Mouse (Mus musculus): ENCODE measurements around the gene Lypd5. TPM values are rescaled to one million over a fixed set of nuclear protein-coding genes. Genes with fewer than 3 reads are reported as not detected.

The Lypd5 gene
- total RNA-seq, 4 experiments from 2014 or later: not detected

DNA sequence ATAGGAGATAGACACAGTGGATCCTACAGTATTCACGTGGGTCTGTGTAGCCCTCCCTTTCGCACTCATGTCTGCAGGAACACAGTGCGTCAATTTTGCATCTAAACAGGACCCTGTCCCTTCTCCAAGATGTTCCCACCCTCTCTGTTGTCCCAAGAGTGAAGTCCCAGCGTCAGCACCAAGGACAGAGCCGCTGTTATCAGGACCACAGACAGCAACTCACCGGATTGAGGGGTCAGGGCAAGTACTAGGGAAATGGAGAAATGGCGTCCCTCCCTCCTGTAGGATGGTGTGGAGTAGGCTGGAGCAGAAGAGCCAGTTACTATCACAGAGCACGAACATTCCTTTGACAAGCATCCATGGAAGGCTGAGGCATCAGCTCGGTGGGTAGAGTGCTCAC is 10.3 kb downstream of the Lypd5 start:
- no peak for DNase-seq (ENCODE audit: low spot score)

DNA sequence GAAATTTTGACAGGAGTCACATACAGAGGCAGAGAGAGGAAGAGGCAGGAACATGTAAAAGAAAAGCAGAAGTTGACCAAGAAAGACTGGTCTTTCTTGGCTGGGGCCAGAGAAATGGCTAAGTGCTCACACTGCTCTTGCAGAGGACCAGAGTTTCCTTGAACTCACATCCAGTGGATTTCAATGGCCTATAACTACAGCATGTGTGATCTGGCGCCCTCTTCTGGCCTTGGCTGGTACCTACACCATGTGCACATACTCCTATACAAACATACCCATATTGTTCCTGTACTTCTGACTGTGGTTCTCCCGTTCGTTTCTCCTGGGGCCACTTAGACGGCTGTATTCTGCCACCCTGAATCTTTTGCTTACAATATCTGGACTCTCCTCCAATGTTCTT is 12.0 kb downstream of the Lypd5 start:
- DNase-seq (ENCODE audit: low spot score): no peak

DNA sequence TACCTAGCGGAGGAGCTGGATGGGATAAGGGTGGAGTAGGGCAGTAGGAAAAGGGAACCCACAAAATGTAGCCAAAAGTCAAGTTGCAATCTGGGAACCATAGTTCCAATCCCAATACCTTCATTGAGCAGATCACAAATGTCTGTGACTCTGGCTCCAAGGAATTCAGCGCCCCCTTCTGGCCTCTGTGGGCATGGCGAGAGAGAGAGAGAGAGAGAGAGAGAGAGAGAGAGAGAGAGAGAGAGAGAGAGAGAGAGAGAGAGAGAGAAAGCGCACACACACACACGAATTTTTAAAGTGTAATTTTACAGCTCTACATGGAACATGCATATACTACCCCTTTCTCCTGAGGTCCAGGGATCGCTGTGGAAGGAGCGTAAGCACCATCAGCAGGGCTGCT is 14.2 kb downstream of the Lypd5 start:
- DNase-seq (ENCODE audit: low spot score): no peak

DNA sequence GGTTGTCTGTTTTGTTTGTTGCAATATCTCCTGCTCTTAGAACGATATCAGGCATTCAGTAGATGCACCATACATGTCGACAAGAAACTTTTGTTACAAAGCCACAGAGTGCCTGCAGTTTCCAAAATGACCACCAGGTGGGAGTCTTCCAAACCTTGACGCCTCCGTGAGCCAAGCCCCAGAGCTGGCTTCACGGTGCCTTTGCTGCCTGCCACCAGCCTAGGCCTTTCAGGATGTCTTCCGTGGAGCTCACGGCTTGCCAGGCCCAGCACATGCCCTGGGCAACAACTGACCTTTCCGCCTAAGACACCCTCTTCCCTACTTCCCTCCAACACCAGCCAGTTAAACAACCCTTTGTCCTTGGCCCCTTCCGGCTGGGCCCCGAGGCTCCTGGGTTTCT is 15.8 kb downstream of the Lypd5 start:
- DNase-seq (ENCODE audit: low spot score): peak; percentile 80

DNA sequence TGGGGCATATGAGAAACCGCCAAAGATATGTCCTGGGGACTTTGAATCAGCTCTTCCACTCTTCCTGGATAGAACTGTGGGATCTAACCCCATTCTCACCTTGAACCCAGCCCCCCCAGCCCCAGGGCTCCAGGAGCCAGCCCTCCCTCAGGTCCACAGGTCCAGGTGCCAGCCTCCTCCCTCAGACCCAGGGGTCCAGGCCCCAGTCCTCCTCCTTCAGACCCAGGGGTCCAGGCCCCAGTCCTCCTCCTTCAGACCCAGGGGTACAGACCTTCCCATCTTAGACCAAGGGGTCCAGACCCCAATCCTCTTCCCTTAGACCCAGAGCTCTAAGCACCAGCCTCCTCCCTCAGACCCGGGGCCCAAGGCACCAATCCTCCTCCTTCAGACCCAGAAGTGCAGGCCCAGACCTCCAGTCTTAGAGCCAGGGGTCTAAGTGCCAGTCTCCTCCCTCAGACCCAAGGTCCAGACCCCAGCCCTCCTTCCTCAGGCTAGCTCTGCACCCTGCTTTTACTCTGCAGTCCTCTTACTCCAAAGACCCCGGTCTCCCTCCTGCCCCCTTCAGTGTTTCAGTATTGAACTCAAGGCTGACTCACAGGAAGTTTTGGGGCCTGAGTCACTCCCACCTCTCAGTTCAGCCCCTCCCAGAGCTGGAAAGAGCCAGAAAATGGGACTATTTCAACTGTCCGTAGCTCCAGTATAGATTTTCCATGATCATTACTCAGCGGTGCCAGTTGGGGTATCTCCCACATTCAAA is 16.4 kb downstream of the Lypd5 start:
- no peak for DNase-seq (ENCODE audit: low spot score)

DNA sequence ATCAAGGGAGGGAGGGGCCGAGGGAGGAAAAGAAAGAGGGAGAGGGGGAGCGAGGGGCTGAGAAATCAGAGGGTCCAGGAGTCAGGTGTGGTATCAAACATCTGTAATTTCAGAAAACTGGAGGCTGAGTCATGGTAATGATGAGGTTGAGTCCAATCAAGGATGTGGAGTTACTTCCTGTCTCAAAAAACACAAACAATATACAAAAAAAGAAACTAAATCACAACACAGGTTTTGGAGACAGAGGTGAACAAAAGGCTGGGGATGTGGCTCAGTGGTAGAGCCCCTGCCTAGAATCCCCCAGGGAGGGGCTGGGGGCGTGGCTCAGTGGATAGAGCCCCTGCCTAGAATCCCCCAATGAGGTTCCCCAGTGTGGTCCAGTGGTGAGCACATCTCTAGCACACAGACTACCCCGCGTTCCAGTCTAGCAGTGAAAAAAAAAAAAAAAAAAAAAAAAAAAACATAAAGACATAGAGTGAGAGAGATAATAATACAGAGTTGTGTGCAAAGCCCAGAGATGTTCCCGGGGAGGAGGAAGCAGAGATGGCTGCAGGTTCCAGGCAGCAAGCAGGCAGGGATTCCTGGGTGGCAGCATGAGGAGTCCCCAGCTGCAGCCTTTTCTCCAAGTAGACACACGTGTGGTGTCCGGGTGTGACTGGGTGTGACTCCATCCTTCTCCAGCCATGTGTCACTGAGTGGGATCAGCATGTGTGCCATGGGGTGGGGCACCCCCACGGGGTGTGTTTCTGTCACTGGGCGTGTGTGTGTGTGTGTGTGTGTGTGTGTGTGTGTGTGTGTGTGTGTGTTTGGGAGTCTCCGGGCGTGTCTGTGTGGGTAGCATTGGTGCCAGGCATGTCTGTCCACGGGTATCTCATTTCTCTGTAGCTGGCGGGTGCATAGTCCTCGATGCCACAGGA is 18.0 kb downstream of the Lypd5 start:
- no peak for DNase-seq (ENCODE audit: low spot score)

DNA sequence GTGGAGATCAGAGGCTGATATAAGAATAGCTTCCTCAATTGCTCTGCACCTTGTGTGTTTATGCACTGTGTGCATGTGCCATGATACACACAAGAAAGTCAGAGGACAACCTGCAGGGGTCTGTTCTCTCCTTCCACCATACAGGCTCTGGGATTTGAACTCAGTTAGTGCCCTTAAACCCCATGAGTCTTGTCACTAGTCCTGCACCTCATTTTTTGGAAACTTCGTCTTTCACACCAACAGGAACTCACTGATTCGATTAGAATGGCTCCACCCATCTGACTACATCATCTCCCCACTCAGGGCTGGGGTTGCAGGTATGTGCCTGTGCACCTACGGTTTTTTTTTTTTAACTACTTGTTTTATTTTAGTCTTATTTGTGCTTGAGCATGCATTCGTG is 19.2 kb downstream of the Lypd5 start:
- DNase-seq (ENCODE audit: low spot score): no peak

DNA sequence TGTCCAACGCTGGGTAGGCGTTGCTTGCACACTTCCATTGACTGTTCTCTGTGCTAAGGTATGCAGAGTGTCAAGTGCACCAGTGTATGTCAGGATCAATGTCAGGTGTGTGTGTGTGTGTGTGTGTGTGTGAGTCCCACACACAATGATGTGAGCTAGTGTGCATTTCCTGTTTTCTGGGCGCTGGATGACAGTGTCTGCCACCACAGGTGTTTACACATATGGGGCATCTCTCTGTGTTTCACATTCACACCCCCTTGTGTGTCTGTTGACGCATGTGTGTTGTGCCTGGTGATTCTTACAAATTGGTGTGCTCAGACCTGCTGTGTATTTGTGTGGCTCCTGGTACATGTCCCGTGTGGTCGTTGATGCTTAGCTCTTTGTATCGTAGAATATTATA is 19.9 kb downstream of the Lypd5 start:
- DNase-seq (ENCODE audit: low spot score): no peak

DNA sequence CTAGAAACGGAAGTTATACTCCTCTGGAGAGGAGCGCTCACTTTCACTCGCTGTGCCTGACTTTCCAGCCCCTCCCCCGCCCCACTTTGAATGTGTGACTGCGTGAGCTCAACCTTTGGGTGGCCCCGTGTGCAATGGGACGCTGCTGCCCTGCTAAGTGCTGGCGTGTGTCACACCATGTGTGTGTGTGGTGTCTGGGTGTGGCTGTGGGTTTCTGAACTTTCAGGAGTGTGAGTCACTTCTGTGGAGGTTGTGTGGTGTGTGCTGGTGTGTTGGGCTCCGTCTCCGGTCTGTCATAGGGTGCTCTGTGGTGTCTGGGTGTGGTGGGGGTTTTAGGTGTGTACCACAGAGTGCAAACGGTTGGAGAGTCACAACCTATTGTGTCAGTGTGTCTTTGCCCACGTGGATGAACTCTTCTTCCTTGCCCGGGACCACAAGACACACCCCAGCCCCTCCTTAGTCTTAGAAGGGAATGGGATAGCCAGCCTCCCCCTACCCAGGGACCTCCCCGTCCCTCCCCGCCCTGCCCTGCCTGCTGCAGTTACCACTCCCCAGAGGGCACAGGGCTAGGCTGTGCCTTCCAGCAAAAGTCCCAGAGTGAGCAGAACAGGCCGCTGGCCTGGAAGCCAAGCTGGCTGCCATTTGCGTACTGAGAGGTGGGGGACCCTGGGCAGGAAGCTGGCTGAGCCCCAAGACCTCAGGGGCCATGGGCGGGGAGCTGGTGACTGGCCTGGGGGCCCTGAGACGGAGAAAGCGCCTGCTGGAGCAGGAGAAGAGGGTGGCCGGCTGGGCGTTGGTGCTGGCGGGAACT is 20.9 kb downstream of the Lypd5 start, which contains the start of gene Kcnn4:
Gene Kcnn4 (plus strand): TSS at position 533 of the 811 bp plus-strand sequence.
- DNase-seq (ENCODE audit: low spot score): no peak

DNA sequence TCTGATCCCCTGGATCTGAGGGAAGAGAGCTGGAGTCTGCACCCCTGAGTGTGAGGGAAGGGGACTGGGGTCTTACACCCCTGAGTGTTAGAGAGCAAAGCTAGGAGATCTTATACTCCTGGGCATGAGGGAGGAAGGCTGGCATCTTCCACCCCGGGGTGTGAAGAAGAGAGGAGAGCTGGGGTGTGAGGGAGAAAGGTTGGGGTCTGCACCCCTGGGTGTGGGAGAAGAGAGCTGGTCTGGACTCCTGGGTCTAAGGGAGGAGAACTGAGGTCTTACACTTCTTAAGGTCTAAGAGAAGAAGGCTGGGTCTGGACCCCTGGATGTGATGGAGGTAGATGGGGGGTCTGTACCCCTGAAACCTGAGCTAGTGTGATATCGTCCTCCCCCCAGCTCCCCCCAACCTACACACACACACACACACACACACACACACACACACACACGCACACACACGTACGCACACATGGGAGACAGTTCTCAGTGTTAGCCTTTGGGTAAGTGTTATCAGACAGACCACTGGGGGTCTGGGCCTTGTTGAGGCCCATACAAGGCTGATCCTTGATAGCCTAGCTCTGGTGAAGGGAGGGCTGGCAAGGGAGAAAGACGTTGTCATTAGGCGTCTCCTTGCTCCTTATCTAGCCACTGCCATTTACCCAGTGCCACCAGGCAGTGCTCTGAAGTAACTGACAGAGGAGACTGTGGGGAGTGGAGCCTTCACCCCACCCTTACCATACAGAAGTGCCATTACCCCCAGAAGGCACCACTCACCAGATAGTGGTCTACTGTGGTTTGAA is 22.2 kb downstream of the Lypd5 start:
- DNase-seq (ENCODE audit: low spot score): no peak

DNA sequence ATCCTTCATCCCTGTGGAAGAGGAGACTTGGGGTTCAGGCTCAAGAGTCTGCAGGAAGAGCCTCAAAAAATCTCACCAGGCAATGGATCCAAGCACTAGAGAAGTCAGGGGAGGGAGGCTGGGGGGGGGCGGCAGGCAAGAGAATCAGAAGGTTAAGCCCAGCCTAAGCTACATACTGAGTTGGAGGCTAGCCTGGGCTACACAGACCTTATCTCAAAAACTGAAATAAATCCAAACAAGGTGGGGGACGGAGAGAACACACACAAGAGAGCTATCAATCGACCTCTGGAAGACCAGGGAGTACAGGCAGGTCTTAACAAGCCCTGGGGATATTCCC is 22.8 kb downstream of the Lypd5 start:
- DNase-seq (ENCODE audit: low spot score): no peak

DNA sequence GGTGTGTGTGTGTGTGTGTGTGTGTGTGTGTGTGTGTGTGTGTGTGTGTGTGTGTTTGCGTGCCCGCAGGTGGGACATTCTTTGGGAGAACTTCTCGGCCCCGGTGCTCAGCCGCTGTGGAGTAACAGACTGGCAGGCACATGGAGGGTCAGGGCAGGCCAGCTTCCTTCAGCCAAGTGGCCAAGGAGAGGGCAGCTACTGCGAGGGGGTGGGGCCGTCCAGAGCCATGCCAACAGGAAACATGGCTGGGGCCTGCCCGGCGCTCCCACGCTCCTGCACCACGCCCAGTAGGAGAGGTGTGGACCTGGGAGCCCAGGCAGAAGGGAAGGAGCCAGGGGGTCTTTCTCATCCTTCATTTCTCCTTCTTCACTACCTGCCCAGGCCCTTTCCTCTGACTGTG is 23.3 kb downstream of the Lypd5 start:
- DNase-seq (ENCODE audit: low spot score): no peak

DNA sequence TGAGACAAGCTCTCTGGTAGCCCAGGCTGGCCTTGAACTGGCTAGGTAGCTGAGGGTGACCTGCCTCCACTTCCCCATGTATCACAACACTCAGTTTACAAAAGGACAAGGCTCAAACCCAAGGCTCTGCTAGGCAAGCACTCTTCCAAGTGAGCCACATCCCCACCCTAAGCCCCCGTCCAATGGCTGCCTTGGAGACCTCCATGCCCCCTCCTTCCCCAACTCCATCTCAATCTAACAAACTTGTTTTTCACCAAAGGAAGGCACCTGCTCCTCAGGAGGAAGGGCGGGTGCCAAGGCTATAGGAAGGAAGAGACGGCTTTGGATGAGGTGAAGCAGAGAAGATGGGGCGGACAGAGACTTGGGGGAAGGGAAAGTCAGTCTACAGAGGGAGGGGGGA is 23.8 kb downstream of the Lypd5 start:
- DNase-seq (ENCODE audit: low spot score): no peak

DNA sequence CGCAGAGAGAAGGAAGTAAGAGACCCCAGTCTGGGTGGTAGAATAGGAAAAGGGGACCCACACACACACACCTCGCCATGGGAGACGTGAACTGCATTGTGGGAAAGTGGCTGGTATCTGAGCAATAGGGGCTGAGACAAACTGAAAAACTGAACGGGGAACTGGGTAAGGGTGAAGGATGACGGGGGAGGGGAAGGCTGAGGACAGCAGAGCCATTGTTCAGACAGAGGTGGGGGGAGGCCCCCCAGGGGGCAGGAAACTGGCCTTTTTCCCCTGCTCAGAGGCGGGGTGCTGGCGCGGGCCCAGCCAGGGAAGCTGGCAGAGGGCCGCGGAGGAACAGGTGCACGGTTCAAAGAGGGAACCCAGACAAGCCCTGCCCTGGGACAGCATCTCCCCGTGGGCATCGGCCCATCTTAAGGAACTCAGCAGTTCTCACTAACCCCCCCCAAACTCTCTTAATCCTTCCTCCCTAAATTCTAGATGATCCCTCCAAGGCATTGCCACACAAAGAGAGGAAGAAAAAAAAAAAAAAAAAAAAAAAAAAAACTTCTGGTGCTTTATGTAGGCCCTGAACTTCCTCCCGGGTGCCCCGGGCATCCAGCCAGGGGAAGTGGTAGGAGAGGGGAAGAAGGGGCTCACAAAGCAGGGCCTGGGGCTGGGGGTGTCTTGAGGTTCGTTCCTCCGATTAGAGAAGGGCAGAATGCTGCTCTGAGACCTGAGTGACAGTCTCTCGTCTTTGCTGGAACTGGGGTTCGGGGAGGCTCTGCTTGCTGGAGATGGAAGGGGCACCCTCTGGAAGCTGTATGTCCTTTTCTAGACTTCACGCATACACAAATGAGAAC is 24.8 kb downstream of the Lypd5 start:
- no peak for DNase-seq (ENCODE audit: low spot score)

DNA sequence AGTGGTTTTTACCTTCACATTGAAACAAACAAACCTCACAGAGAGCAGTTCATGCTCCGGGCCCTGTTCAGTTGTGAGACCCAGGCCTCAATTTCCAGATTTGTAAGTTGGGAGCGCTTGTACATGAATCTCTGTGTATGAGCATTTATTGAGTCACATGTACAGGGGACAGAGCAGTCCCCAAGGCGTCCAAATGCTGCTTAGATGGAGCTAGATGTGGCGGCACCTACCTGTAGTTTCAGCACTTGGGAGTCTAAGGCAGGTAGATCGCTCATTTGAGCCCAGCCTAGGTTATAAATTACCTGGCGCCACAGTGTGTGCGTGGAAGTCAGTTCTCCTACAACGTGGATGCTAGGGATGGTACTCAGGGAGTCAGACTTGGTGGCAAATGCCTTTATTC is 27.5 kb downstream of the Lypd5 start:
- DNase-seq (ENCODE audit: low spot score): no peak

DNA sequence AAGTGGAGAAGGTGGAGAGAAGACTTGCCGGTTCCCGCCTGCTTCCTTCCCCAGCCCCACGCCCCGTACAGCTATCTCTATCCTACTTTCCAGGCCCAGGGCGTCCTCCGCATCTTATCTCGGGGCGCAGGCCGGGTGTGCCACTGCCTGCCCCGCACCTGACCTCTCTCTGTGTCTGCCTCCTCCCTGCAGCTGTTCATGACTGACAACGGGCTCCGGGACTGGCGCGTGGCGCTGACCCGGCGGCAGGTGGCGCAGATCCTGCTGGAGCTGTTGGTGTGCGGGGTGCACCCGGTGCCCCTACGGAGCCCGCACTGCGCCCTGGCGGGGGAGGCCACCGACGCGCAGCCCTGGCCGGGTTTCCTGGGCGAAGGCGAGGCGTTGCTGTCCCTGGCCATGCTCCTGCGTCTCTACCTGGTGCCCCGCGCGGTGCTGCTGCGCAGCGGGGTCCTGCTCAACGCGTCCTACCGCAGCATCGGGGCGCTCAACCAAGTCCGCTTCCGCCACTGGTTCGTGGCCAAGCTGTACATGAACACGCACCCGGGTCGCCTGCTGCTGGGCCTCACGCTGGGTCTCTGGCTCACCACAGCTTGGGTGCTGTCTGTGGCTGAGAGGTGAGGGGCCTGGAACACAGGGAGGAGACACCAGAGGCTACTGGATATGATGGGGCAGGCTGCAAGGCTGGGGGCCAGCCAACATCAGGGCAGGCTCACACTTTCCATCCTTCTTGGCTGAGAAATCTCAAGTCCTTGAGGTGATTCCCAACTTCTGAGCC is 28.3 kb downstream of the Lypd5 start:
- DNase-seq (ENCODE audit: low spot score): no peak

DNA sequence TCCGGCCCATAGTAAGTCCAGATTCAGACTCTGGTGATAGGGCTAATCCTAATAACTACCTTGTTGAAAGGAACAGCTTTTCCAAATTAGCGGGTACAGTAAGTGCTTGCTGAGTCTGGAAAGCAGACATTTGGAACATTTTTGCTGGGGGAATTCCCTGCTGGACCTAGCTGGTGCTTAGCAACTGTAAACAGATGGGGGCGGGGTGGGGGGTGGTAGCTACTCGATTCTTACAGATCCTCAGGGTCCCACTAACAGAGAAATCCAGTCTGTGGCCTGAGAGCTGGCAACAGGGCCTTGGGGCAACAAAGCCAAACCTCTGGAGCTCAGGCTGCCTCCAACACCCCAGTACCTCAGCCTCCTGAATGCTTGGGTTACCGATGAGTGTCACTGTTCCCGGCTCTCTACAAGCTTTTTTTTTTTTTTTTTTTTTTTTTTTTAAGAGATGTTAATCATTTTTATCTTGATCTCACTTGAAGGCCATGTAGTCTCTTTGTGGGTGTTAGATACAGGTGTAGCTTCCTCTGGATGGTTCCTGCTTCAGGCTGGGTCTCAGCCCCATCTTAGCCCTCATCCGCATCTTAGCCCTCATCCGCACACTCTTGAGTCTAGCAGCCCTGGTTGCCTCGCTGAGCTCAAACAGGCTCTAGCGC is 29.2 kb downstream of the Lypd5 start:
- no peak for DNase-seq (ENCODE audit: low spot score)

DNA sequence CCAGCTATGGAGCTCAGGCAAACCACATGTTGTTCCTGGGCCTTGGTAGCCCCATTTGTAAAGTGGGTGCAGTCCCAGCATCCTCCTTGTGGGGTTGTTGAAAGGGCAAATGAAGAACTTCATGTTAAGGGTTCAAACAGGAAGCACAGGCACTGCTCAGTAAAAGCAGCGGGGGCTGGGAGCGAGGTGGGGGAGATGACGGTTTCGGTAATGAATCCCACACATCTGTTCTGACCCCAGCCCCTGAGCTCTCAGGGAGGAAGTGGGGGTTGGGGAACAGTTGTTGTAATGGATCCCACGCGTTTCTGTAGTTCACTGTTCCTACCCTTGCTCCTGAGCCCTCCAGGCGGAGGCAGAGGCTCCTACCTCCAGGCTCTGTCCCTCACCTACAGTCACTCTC is 30.9 kb downstream of the Lypd5 start:
- DNase-seq (ENCODE audit: low spot score): no peak

DNA sequence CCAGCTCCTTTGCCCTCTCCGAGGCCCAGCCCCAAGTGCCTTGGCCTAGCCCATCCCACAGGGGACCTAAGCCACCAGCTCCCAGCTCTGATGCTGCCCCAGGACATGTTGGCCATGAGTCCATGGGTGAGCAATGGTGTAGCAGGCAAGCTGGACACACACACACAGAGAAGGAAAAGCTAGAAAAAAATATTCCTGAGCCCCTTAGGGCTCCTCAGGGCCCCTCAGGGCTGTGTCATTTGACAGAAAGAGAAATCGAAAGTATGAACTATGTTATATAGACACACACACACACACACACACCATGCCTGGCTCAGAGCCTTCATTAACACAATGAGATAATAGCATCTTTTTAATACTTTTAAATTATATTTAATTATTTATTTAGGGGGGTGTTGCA is 31.4 kb downstream of the Lypd5 start:
- no peak for DNase-seq (ENCODE audit: low spot score)
